Mouse (Mus musculus) kidney, adult 18-20 months (tissue): Measurements from ENCODE around the gene Leng8.

Experiments used
- DNase-seq: peaks from one replicate; pipeline ENCODE4 v3.0.0; 2021

Leng8 gene

DNA sequence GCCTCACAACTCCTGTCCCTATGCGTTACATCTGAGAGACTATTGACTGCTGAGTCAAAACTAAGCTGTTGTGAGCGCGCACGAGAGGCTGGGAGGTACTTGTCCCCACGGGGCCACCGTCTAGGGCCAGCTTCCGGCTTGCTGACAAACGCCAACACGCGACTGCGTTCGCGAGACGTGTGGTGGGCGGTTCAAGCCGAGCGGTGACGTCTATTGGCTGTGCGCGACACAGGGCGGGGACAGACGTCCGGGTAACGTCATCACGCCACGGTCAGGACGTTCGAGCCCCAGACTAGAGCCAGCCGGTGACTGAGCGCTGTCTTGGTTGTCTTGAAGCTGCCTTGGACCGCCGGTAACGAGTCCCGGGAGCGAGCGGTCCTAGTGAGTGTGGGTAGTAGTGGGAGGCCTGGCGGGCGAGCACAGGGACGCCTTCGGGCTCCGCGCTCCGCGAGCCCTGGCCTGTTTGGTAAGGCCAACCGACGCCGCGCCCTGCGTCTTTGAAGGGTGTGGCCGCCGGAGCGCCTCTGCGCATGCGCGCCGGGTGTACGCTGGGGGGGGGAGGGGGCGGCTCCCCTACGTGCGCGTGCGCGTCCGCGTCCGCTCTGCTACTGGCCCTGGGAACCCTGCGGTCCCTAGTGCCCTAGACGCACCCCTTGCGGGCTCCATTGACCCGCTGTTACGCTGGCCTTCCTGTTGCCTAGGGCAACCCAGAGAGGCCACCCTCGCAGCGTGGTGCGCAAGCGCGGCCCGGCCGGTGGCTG is at the start of gene Leng8:
Gene Leng8 (plus strand): TSS at position 269 of the 761 bp plus-strand sequence.
- peak; percentile 100 for DNase-seq

DNA sequence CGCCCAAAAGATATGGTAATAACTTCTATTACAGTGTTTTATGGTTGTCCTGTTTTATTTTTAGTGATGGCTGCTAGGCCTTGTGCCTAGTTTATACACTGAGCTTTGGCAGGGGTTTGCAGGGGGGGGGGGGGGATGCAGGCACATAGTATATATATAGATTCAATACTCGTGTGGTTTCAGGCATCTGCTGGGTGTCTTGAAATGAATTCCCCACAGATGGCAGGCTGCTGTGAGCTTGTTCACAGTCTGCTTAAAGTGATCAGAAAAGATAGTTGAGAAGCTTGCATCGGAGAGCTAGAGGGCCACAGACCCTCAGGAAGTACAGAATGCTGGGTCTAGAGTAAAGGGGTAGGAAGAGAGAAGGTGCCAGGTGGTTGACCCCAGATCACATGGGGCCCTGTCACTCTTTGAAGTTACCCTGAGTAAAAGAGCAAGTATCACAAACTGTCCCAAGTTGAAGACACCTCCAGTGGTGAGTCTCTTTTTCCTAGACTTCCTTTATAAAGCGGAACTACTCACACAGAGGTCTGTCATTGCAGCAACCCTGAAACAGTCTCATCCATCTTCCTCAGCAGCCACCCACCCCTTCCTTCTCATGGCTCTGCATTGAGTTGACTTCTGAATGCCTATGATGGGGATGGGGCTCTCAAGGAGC is 49.5 kb upstream of the Leng8 start:
- DNase-seq: no peak

DNA sequence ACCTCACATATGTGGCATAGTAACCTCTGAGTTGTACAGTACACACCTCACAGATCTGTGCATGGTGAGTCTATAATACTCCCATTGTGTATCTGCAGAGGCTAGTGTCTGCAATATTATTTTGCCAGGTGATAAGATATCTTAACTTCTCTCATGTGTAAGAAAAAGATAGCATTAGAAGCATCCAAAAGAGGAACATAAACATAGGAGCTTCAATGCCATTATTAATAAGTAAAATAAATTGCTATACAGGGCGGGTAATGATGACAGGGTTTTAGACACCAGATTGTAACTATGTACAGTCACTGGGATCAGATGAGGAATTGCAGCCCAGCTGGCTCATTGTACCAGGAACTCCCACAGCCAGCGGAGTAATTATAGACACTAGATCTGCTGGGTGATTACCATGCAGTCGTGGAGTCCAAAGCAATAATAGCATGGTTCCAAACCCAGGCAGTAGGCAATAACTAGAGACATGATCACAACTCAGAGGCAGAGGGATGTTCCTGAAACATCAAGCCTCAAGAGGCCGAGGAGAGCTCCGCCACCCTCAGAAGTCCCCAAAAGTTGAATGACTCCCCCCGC is 48.9 kb upstream of the Leng8 start:
- DNase-seq: no peak

DNA sequence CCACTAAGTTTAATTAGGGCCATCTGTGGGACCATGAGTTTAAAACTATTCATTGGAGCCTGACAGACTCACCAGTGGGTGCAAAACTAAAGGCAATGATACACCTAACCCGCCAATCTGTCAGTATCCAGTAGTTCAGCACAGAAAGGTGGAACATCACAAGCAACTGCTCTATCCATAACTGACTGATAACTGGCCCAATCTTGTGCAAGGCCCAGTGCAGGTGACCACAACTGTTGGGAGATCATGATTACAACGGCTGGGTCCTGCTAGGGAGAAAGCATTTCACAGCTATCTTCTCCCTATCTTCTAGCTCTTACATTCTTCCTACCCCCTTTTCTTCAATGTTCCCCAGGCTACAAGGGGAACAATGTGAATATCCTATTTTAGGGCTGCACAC is 48.2 kb upstream of the Leng8 start:
- DNase-seq: no peak

DNA sequence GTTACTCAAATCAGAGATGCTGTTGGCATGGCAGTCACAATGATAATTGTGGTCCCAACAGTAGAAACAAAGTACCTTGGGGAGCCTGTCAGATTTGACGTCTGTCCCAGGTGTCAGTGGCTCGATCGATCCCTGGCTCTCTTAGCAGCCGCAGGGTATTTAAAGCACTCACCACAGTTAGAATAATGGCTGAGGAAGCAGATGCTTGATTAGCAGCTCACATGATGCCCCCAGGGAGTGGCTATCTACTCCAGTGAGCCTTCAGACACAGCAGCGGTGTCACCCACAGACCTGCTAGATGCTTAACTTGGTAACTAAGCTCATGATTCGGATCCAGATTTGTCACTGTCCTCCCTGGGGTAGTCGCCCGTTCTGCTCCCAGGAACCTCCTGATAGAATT is 45.7 kb upstream of the Leng8 start:
- DNase-seq: no peak

DNA sequence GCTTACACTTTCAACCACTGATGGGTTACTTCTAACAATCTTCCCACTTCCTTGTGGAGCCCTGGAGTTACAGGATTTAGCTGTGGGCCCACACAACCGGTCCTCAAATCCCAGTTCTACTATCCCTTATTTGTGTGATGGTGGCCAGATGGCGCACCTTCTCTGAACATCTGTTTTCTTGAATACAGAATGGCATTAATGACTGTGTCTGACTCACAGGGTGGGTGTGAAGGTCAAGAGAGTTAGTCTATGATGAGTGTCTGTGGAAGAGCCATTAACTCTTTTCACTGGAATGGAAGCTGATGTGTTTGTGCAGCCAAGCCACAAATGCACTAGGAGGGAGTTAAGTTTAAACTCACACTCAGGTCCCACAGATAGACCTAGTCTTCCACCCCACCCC is 38.5 kb upstream of the Leng8 start:
- DNase-seq: no peak

DNA sequence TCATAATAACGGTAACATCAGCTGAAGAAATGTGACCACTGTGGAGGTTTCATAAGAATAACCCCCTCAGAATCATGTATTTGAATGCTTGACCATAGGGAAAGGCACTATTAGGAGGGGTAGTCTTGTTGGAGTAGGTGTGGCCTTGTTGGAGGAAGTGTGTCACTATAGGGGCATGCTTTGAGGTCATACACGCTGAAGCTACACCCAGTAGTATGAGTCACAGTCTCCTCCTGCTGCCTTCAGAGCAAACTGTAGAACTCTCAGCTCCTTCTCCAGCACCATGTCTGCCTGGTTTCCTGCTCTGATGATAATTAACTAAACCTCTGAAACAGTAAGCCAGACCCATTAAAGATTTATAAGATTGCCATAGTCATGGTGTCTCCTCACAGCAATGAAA is 38.0 kb upstream of the Leng8 start:
- no peak for DNase-seq

DNA sequence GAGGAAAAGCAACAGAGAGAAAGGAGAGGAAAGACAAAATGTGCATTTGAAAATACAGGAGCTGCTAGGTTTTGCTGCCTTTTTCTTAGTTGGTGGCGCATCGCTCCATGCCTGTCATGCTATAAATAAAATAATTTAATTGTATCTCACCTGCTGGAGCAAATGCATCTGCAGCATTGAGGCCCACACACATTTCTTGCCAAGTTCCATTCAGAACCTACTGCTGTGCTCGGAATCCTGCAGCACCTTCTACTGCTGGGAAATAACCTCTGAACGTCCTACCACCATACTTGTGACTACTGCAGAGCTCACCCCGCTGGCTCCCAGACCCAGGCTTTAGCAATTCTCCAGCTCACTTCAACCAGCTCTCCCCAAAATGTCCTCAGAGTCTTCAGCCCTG is 35.7 kb upstream of the Leng8 start:
- no peak for DNase-seq

DNA sequence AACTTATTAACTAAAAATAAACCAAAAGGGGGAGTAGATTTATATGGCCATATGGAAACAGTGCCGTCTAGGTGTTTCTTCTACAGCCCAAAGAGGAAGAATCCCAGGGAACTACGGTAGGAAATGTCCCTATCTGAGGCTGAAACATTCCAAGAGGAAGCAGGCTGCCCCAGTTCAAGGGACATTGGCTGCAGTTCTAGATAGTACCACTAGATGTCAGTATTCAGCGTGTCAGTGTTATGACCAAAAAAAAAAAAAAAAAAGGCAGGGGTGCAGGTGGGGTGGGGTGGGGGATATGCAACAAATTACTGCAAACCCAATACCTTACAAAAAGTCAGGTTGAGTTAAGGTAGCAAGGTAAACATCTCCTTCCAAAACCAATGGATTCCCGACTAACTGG is 33.4 kb upstream of the Leng8 start:
- DNase-seq: no peak

DNA sequence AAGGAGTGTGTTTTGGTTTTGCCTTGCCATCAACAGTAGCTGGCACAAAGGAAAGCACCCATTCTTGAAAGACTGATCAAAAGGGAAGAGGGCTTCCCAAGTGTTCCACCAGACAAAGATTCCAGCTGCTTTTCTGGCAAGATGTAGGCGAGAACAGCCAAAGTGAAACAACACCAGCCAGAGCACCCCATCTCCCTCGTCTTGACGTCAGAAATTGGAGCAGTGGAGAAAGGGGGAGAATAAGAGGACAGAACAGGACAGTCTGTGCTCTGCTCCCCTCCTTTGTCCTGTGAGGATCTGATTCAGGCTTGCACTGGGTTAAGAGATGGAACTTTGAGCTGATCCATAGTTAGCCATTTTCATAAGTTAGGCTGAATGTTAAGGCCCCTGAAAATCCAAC is 25.1 kb upstream of the Leng8 start:
- DNase-seq: no peak

DNA sequence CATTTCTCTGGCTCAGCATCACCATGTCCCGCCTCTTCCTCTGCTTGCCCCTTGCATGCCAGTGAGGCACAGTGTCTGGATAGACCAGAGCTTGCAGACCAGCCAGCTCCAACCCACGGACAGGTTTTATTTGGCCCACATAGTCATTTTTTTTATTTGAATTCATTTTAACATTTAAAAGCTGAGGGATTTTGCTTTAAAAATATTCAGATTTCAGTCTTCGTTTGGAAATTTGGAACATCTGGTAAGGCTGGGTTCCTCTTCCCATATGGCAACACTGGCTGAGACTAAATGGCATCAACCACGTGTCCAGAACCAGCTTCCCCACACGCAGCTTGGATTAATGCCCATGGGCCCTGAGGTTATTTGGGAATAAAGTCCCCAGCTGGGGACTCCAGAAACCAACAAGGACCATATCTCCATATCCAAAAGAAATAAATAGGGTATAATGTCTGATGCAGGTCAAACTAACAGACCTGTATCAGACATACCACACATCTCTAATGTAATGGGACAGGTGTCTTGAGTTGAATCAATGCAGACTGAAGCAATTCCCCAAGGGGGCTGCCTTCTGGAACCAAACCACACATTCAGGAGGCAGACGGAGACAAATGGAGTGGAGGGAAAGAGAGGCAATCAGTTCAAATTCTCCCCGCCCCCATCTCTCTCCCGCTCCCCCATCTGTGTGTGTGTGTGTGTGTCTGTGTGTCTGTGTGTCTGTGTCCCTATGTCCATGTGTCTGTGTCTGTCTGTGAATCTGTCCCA is 19.6 kb upstream of the Leng8 start:
- DNase-seq: no peak

DNA sequence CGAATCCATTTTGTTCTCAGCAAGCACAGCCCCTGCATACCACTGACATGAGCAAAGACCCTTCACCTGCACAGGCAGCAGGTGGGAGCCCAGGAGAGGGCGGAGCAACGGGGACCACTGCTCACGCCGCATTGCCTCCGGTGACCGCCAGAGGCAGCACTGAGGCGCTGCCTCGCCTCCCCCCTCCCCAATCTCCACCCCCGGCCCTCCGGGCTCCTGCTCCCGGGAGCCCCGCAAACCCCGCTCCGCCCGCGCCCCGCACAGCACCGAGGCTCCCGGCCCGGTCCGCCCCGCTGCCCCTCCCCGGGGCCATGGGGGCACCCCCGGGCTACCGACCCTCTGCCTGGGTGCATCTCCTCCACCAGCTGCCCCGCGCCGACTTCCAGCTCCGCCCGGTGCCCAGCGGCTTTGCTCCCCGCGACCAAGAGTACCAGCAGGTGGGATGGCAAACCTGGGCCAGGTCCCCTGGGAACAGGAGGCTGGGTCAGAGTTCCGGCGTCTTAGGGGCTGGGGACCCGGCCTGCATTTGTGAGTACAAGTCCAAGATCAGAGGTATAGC is 17.4 kb upstream of the Leng8 start, which contains the start of gene Ttyh1:
Gene Ttyh1 (plus strand): TSS at position 65 of the 559 bp plus-strand sequence.
- peak; percentile 33 for DNase-seq

DNA sequence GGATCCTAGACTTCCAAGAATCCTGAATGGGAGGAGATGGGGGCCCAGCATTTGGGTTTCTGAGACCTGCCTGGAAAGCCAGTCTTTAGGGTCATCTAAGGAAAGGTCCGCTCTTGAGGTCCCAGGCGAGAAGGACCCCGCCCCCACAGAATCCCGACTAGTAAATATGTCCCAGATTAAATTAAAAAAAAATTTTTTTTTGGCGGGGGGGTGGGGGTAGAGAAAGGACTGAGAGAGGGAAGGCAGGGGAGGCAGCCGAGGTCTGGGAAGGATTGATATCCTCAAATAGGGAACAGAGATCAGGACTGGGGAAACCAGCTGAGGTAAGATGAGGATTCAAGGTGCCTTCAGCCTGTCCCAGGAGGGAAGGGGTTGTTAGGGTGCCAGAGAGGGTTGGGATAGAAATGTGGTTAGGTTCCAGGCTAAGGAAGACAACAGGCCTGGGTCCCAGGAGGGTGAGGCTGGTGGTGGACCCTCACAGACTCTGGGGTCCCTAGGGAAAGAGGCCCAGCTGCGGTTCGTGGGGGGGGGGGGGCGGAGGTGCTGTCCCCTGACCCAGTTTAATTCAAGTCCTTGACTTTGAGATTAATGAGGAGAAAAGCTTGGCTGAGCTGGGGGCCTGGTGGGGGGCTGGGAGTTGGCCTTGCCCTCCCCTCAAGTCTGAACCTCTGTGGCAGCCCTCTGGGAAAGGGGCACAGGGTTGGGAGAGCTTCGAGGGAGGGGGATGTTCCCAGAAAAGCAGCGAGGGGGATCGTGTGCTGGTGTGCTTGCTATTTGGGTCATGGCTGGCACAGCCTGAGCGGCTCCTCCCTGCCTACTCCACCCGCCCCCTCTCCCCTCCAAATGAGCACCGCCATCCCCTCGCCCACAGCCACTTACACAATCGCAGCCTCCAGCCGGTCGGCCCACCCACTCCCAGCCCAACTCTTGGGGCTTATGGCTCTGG is 16.6 kb upstream of the Leng8 start:
- no peak for DNase-seq

DNA sequence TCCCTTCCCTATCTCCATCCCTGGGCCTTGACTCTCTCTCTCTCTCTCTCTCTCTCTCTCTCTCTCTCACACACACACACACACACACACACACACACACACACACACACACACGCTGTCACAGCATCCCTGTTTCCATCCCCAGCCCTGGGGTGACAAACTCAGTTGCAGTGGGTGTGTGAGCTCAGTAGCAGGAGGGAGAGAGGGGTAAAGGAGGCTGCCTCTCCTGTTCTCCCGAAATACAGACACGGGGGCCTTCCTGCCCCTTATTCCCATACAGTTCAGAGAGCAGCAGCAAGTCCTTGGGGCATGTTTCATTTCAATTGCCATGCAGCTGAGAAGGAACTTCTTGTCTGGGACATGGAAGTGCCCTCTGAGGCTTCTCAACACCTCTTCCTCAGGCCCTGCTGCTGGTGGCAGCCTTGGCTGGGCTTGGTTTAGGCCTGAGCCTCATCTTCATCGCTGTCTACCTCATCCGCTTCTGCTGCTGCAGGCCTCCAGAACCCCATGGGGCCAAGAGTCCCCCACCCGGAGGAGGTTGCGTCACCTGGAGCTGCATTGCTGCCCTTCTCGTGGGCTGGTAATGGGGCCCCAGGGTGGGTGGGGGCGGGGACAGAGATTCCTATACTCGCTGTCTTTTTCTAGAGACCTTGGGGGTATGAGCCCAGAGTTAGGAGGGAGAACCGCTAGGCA is 14.6 kb upstream of the Leng8 start:
- DNase-seq: no peak

DNA sequence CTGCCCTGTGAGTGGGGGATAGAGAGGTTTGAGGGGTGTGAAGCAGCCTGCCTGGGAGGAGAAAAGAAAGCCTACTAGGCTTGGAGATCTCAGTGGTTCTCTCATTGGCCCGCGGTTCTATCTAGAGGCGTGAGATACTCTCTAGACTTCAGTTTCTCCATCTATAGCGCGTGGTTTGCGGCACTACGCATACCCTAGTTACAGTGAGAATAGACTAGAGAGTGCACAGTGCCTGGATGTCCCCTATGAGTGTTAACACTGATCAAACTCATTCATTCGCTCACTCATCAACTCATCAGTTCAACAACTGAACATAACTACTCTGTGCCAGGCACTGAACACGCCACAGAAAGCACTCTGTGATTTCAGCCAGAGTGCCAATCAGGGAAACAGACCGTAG is 14.1 kb upstream of the Leng8 start:
- no peak for DNase-seq

DNA sequence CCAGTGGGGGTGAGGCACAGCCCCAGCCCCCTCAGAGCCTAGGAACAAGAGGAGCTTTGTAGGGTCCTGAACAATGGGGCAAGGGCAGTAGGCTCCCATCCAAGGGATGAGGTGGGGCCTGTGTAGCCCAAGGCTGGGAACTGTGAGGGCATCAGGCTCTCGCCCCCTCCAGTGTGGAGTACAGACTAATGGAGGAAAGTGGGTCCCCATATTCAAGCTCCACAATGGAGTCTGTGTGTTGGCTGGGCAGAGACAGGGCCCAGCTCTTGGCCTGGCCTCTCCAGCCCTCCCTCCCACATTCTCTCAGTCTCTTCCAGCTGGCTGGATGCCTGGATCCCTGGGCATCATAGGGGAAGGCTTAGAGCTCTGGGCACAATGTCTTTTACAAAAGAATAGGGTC is 13.1 kb upstream of the Leng8 start:
- DNase-seq: no peak

DNA sequence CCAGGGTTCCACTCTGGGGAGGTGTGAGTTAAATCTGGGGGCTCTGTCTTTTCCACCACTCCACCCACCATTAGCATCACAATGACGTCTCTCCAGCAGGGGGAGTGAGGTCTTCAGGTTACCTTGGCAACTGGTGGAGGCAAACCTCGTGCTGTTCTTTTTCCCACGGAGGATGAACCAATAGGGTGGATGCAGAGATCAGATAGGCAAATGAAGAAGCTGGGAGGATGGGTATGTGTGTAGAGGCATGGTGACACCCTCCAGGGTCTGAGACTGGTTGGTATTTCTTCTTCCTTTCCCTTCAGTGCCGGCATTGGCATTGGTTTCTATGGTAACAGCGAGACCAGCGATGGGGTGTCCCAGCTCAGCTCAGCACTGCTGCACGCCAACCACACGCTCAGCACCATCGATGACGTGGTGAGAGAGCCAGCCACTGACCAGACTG is 12.5 kb upstream of the Leng8 start:
- no peak for DNase-seq

DNA sequence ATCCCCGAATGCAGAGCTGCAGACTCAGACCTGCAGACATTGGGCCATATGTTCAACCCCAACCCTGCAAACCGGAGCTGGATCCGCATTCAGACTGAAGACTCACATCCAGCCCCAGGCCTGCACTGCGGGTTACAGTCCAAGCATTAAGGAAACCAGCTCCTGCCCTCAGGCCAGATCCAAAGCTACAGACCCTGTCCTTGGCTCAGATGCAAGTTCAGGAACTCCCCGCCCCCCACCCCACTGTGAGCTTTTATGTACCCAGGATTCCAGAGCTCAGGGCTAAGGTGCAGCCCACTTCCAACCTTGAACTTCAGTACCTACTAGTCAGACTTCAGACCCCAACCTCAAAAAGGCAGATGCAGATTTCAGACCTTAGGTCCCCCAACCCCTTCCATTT is 12.0 kb upstream of the Leng8 start:
- DNase-seq: no peak

DNA sequence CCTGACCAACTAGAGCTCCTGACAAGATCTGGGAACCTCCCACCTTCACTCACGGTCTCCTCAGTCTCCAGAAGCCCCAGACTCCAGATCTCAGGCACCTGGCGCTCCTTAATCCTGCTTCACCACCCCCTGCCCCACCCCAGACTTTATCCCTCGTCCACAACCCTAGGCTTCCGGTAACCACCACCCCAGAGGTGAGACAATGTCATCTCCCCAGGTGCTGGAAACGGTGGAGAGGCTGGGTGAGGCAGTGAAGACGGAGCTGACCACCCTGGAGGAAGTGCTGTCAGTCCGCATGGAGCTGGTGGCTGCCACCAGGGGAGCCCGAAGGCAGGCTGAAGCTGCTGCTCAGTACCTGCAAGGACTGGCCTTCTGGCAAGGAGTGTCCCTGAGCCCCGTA is 11.5 kb upstream of the Leng8 start:
- DNase-seq: no peak

DNA sequence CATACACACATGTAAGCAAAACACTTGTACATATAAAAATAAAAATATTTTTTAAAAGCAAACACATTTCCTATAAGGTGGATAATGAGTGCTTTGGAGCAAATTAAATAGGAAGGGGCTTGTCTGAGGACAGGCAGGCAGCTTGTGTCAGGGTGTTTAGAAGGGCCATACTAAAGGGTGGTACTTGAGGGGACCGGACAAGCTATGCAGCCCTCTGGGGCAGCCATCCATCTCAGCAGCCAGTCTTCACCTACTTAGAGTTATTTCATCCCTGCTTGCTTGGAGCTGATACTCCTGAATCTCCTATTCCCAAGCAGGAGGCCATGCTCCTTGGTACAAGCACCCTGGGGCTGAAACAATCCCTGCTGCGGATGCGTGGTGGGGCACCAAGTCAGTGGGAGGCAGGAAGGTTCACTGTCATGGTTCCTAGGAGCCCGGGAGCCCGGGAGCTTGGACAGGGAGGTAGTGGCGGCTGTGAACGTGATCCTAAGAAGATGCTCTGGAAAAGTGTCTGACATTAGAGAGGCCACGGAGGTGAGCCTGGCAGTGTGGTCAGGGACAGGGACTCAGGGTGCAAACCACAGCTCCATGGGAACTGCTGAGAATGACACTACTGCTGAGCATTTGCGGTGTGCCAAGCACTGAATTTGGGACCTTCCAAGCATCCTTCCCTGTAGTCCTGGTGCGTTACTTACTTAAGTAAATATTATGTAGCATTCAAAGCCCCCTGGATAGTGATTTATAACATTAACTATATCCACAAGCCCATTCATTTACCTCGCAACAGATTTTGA is 9.7 kb upstream of the Leng8 start:
- DNase-seq: no peak
